Mouse (Mus musculus) heart, embryonic 16.5 days (tissue): ENCODE results near the gene Acsbg2. TPM values are rescaled to one million over a fixed set of nuclear protein-coding genes. Genes with fewer than 3 reads are reported as not detected.

Source experiments
- ATAC-seq: fragments of 200-750 bp; cut with Nextera tagmentation; replicated peaks from 2 replicates; pipeline ENCODE4 v1.8.0; 2017; ENCODE audit warnings: moderate number of reproducible peaks; ENCODE audit not compliant: insufficient read depth, low FRiP score; ENCODE audit errors: extremely low read depth
- H3K27ac ChIP-seq: fragments of 300-500 bp; sonication (generic); 2 replicates; pipeline ENCODE4 v1.5.1; 2014; ENCODE audit warnings: mild to moderate bottlenecking, low read length, control low read depth, moderate library complexity
- H3K27me3 ChIP-seq: fragments of 300-500 bp; sonication (generic); 2 replicates; pipeline ENCODE4 v1.6.1; 2014; ENCODE audit warnings: low read length, mixed read lengths; ENCODE audit not compliant: control insufficient read depth, insufficient read depth
- H3K36me3 ChIP-seq: fragments of 300-500 bp; sonication (generic); 2 replicates; pipeline ENCODE4 v1.6.1; 2014; ENCODE audit not compliant: control insufficient read depth, insufficient read depth
- H3K4me1 ChIP-seq: fragments of 300-500 bp; sonication (generic); 2 replicates; pipeline ENCODE4 v1.6.1; 2014; ENCODE audit warnings: low read length, mixed read lengths; ENCODE audit not compliant: control insufficient read depth, insufficient read depth
- H3K4me2 ChIP-seq: fragments of 300-500 bp; sonication (generic); 2 replicates; pipeline ENCODE4 v1.6.1; 2014; ENCODE audit warnings: low read depth, mild to moderate bottlenecking, control low read depth, low read length
- H3K4me3 ChIP-seq: fragments of 300-500 bp; sonication (generic); 2 replicates; pipeline ENCODE4 v1.5.1; 2014; ENCODE audit warnings: mild to moderate bottlenecking, control low read depth, low read length
- H3K9ac ChIP-seq: fragments of 300-500 bp; sonication (generic); 2 replicates; pipeline ENCODE4 v1.6.1; 2014; ENCODE audit warnings: low read length, control low read depth
- H3K9me3 ChIP-seq: fragments of 300-500 bp; sonication (generic); replicated peaks from 2 replicates; pipeline ENCODE4 v1.6.1; 2016; ENCODE audit warnings: low read length; ENCODE audit not compliant: control insufficient read depth
- WGBS: fragments of 180-500 bp; shearing (Covaris S2); extraction: QIAGEN DNeasy Blood & Tissue Kit; methylation state at CpG from one replicate; pipeline ENCODE4 v1.1.7; 2014; 5-methylcytosine and 5-hydroxymethylcytosine counted together
- polyA plus RNA-seq: library from polyadenylated mRNA; unstranded; fragments of >200 nt; fragmentation: Nextera tagmentation; extraction: Ambion mirVana; gene quantifications from 2 replicates; pipeline ENCODE4 v1.2.1, GENCODE M21; 2015

The Acsbg2 gene
- polyA plus RNA-seq, 1 experiment from 2014 or later, result not detected

GRCm38 (mm10) chr17:56836336-56836735 lies 37.9 kb downstream of the Acsbg2 start:
- Histone ChIP-seq H3K4me3 (no peak overlapping the region), H3K9ac (no peak overlapping the region), H3K27ac (no peak overlapping the region), H3K36me3 (no peaks in the 10 kb centered on the region), H3K4me1 (peaks cover 3% of the 10 kb centered on the region; the same call in 1 of the 2 replicates), H3K9me3 (no peaks in the 10 kb centered on the region), H3K4me2 (no peak overlapping the region), H3K27me3 (peaks cover 3% of the 10 kb centered on the region; the same call in 1 of the 2 replicates)
- WGBS, result 84% methylated on average over 8 of the region's 8 CpGs
- no peak for ATAC-seq

- no peak for ATAC-seq
- no peak overlapping the region for H3K27ac ChIP-seq
- H3K9me3 ChIP-seq, result no peaks in the 10 kb centered on the region
- H3K27me3 ChIP-seq, result peaks cover 3% of the 10 kb centered on the region; the same call in 1 of the 2 replicates
- H3K36me3 ChIP-seq, result no peaks in the 10 kb centered on the region
- H3K9ac ChIP-seq, result no peak overlapping the region
- peaks cover 9% of the 10 kb centered on the region for H3K4me1 ChIP-seq
- H3K4me2 ChIP-seq, result no peak overlapping the region
- 90% methylated on average over 1 of the region's 1 CpGs for WGBS
- no peak overlapping the region for H3K4me3 ChIP-seq
Observed at GRCm38 (mm10) chr17:56833381-56833780, 40.9 kb downstream of the Acsbg2 start.

GRCm38 (mm10) chr17:56832918-56833317 lies 41.3 kb downstream of the Acsbg2 start:
- Histone ChIP-seq H3K4me1 (peaks cover 9% of the 10 kb centered on the region), H3K9ac (no peak overlapping the region), H3K9me3 (no peaks in the 10 kb centered on the region), H3K36me3 (no peaks in the 10 kb centered on the region), H3K27me3 (peaks cover under 1% of the 10 kb centered on the region; the same call in 1 of the 2 replicates), H3K4me2 (no peak overlapping the region), H3K27ac (no peak overlapping the region), H3K4me3 (no peak overlapping the region)
- WGBS, result 91% methylated on average over 1 of the region's 1 CpGs
- ATAC-seq, result no peak

GRCm38 (mm10) chr17:56831111-56831816 lies 43.0 kb downstream of the Acsbg2 start:
- H3K36me3 ChIP-seq, result no peaks in the 10 kb centered on the region
- peak overlapping the region; percentile 84 for H3K9ac ChIP-seq
- peak overlapping the region; percentile 84 for H3K4me3 ChIP-seq
- no peak overlapping the region for H3K27ac ChIP-seq
- H3K4me1 ChIP-seq, result peaks cover 9% of the 10 kb centered on the region
- no peaks in the 10 kb centered on the region for H3K9me3 ChIP-seq
- H3K27me3 ChIP-seq, result no peaks in the 10 kb centered on the region
- under 1% methylated on average over 42 of the region's 42 CpGs for WGBS
- peak; percentile 99 for ATAC-seq
- peak overlapping the region; percentile 97 for H3K4me2 ChIP-seq

GRCm38 (mm10) chr17:56830411-56831110 lies 43.7 kb downstream of the Acsbg2 start, which contains the start of gene Rfx2:
TSS of gene Rfx2 (minus strand) at chr17:56831013.
- no peaks in the 10 kb centered on the region for H3K36me3 ChIP-seq
- ATAC-seq, result no peak
- under 1% methylated on average over 33 of the region's 62 CpGs for WGBS
- H3K4me1 ChIP-seq, result peaks cover 9% of the 10 kb centered on the region
- peak within 1 kb of the TSS; percentile 97 for H3K4me2 ChIP-seq
- H3K4me3 ChIP-seq, result peak within 1 kb of the TSS; percentile 84
- peak within 1 kb of the TSS; percentile 84 for H3K9ac ChIP-seq
- H3K9me3 ChIP-seq, result no peaks in the 10 kb centered on the region
- no peaks in the 10 kb centered on the region for H3K27me3 ChIP-seq
- no peak within 1 kb of the TSS; the same call in 1 of the 2 replicates for H3K27ac ChIP-seq

- 1% methylated on average over 27 of the region's 27 CpGs for WGBS
- Histone ChIP-seq H3K27me3 (no peaks in the 10 kb centered on the region), H3K36me3 (no peaks in the 10 kb centered on the region), H3K4me3 (peak overlapping the region; percentile 84), H3K4me1 (peaks cover 9% of the 10 kb centered on the region), H3K9me3 (no peaks in the 10 kb centered on the region), H3K4me2 (peak overlapping the region; percentile 97), H3K9ac (peak overlapping the region; percentile 84), H3K27ac (no peak overlapping the region)
- no peak for ATAC-seq
Observed at GRCm38 (mm10) chr17:56829795-56830194, 44.5 kb downstream of the Acsbg2 start.

- no peak for ATAC-seq
- Histone ChIP-seq H3K9ac (peak overlapping the region; percentile 84), H3K4me2 (peak overlapping the region; percentile 97), H3K36me3 (no peaks in the 10 kb centered on the region), H3K27me3 (no peaks in the 10 kb centered on the region), H3K4me1 (peaks cover 9% of the 10 kb centered on the region), H3K4me3 (peak overlapping the region; percentile 84), H3K27ac (no peak overlapping the region), H3K9me3 (no peaks in the 10 kb centered on the region)
- 44% methylated on average over 11 of the region's 11 CpGs for WGBS
Observed at GRCm38 (mm10) chr17:56829171-56829570, 45.1 kb downstream of the Acsbg2 start.

- Histone ChIP-seq H3K27ac (no peak overlapping the region), H3K4me3 (no peak overlapping the region), H3K27me3 (no peaks in the 10 kb centered on the region), H3K36me3 (no peaks in the 10 kb centered on the region), H3K9me3 (no peaks in the 10 kb centered on the region), H3K9ac (no peak overlapping the region), H3K4me2 (no peak overlapping the region), H3K4me1 (peaks cover 9% of the 10 kb centered on the region)
- no peak for ATAC-seq
- 78% methylated on average over 2 of the region's 2 CpGs for WGBS
Observed at GRCm38 (mm10) chr17:56826718-56827117, 47.5 kb downstream of the Acsbg2 start.

- Histone ChIP-seq H3K9me3 (no peaks in the 10 kb centered on the region), H3K9ac (no peak overlapping the region), H3K4me2 (no peak overlapping the region), H3K4me3 (no peak overlapping the region), H3K36me3 (no peaks in the 10 kb centered on the region), H3K27ac (no peak overlapping the region), H3K27me3 (no peaks in the 10 kb centered on the region), H3K4me1 (peaks cover 12% of the 10 kb centered on the region)
- 74% methylated on average over 2 of the region's 2 CpGs for WGBS
- ATAC-seq, result no peak
Observed at GRCm38 (mm10) chr17:56823352-56823751, 50.9 kb downstream of the Acsbg2 start.
